Mouse (Mus musculus): ENCODE measurements at regions not wholly inside any gene's neighbourhood (a gene's known extent, or its start where the extent isn't known, plus 50 kb on each side); places are given as distances from the start of the nearest gene placed in this dataset.

DNA sequence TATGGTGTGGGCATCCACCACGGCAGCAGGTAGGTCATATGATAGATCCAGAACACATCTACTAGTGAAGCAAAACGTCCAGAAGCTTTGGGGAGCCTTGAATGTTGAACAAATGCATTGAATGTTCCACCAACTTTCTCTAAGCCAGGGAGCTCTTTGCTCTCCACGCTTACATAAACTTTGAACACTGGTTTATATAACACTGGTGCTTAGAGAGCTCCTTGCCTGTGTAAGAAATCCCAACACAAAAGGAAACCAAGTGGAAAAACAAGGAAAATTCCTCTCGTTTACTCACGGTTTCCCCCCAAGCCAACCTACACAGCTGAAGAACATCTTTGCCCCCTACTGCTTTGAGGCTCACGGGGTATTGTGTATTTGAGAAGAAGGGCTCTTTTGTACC lies 299.2 kb upstream of the Ubash3b start:
- no peak overlapping the region for H3K27ac ChIP-seq
- no peak overlapping the region for H3K4me2 ChIP-seq
- no peaks in the 10 kb centered on the region; the same call in none of the 2 replicates for H3K4me1 ChIP-seq (replicated peaks)
- H3K9ac ChIP-seq (replicated peaks), result no peak overlapping the region
- H3K36me3 ChIP-seq, result no peaks in the 10 kb centered on the region
- no peak for ATAC-seq (ENCODE audit: insufficient number of reproducible peaks, insufficient read depth, low FRiP score, low TSS enrichment, low read depth)
- no peaks in the 10 kb centered on the region for H3K27me3 ChIP-seq
- no peaks in the 10 kb centered on the region for H3K9me3 ChIP-seq
- H3K4me3 ChIP-seq (replicated peaks), result no peak overlapping the region
- 85% methylated on average over 6 of the region's 6 CpGs for WGBS

DNA sequence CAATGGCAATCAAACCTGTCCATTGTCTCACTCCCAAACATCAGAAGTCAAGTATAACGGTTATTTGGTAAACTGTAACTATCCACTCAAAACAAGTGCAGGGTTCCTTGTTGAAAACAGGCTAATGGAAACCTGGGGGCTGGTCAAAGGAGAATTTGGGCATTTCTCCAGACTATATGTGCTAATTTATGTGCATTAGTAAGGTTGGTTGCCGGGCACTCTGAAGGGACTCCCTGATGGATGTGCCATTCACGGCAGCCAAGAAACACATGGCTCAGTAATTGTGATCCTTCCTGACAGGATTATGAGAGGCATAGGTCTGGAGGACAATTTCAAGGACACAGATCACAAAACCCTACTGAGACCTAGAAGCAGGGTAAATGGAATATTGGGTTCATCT lies 295.5 kb upstream of the Ubash3b start:
- 76% methylated on average over 3 of the region's 3 CpGs for WGBS
- no peak for ATAC-seq (ENCODE audit: insufficient number of reproducible peaks, insufficient read depth, low FRiP score, low TSS enrichment, low read depth)

DNA sequence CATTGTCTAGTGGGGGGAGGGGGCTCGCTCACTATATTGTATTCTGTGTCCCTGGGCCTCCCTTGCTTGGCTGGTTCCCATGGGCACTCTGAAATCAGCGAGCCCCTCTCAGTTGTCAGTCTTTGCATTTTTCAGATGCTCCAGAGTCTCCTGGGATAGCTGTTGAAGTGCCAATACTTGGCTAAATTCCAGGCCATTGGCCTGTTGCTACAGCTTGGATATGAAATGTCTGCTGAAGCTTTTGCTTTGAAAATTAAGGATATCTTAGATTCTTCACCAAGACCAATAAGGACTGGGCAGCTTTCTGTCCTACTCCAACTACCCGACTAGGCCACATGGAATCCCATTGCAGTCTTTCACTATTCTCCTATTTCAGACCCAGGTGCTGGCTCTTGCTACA lies 290.2 kb upstream of the Ubash3b start:
- Histone ChIP-seq H3K9ac (replicated peaks) (no peak overlapping the region), H3K36me3 (no peaks in the 10 kb centered on the region), H3K4me3 (replicated peaks) (no peak overlapping the region), H3K4me1 (replicated peaks) (peaks cover 35% of the 10 kb centered on the region), H3K27ac (0 out of 2 replicates have a peak overlapping the region, but pooled peaks have one; percentile 29), H3K27me3 (no peaks in the 10 kb centered on the region), H3K9me3 (no peaks in the 10 kb centered on the region), H3K4me2 (no peak overlapping the region)
- 85% methylated on average over 3 of the region's 3 CpGs for WGBS
- no peak for ATAC-seq (ENCODE audit: insufficient number of reproducible peaks, insufficient read depth, low FRiP score, low TSS enrichment, low read depth)

More for the DNA sequence above, 295.5 kb upstream of the Ubash3b start:
- H3K9ac ChIP-seq (replicated peaks), result no peak overlapping the region
- H3K4me1 ChIP-seq (replicated peaks), result peaks cover under 1% of the 10 kb centered on the region
- H3K9me3 ChIP-seq, result no peaks in the 10 kb centered on the region
- H3K36me3 ChIP-seq, result no peaks in the 10 kb centered on the region
- no peaks in the 10 kb centered on the region for H3K27me3 ChIP-seq
- no peak overlapping the region for H3K27ac ChIP-seq
- no peak overlapping the region for H3K4me3 ChIP-seq (replicated peaks)
- H3K4me2 ChIP-seq, result no peak overlapping the region

DNA sequence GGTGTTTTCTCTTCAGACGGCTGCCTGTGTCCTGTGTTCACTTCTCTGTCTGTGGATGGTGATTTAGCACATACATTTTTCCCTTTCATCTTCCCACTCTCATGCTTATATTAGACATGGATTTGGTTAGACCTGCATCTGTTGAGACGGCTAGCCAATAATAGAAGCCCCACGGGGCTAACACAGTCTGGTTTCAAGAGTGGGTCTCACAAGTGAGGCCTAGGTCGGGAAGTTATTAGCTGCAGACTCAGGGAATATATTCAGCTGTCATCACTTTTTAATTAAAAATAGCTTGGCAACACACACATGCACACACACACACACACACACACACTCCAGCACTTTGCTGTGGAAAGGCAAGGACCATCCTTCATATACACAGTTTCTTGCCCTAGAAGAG lies 287.7 kb upstream of the Ubash3b start:
- ATAC-seq (ENCODE audit: insufficient number of reproducible peaks, insufficient read depth, low FRiP score, low TSS enrichment, low read depth), result peak; percentile 57; the same call in 1 of the 2 replicates

DNA sequence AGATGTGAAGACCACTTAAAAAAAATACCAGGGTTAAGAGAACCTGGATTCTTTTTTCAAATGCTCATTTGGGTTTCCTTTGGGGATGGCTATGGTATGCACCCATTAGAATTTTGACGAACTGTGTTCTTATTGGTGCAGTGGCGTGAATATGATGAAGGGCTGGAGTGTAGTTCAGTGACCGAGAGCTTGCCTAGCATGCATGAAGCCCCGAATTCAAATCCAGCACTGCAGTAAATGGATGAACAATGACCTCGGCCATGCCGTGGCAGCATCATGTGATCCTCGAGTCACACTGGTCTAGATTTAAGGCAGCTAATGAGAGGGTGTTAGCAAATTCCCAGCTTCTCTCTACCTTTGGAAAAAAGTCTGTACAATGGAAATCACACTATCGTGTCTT lies 286.4 kb upstream of the Ubash3b start:
- H3K4me3 ChIP-seq (replicated peaks), result no peak overlapping the region
- H3K9ac ChIP-seq (replicated peaks), result no peak overlapping the region
- H3K36me3 ChIP-seq, result no peaks in the 10 kb centered on the region
- WGBS, result 75% methylated on average over 8 of the region's 8 CpGs
- peaks cover 41% of the 10 kb centered on the region for H3K4me1 ChIP-seq (replicated peaks)
- no peak for ATAC-seq (ENCODE audit: insufficient number of reproducible peaks, insufficient read depth, low FRiP score, low TSS enrichment, low read depth)
- H3K27ac ChIP-seq, result peak overlapping the region; percentile 93
- H3K9me3 ChIP-seq, result no peaks in the 10 kb centered on the region
- H3K4me2 ChIP-seq, result no peak overlapping the region
- H3K27me3 ChIP-seq, result no peaks in the 10 kb centered on the region

More for the DNA sequence above, 287.7 kb upstream of the Ubash3b start:
- Histone ChIP-seq H3K9ac (replicated peaks) (no peak overlapping the region), H3K4me2 (no peak overlapping the region), H3K4me1 (replicated peaks) (peaks cover 41% of the 10 kb centered on the region), H3K9me3 (no peaks in the 10 kb centered on the region), H3K27me3 (no peaks in the 10 kb centered on the region), H3K4me3 (replicated peaks) (no peak overlapping the region), H3K27ac (peak overlapping the region; percentile 93), H3K36me3 (no peaks in the 10 kb centered on the region)
- 32% methylated on average over 4 of the region's 4 CpGs for WGBS

DNA sequence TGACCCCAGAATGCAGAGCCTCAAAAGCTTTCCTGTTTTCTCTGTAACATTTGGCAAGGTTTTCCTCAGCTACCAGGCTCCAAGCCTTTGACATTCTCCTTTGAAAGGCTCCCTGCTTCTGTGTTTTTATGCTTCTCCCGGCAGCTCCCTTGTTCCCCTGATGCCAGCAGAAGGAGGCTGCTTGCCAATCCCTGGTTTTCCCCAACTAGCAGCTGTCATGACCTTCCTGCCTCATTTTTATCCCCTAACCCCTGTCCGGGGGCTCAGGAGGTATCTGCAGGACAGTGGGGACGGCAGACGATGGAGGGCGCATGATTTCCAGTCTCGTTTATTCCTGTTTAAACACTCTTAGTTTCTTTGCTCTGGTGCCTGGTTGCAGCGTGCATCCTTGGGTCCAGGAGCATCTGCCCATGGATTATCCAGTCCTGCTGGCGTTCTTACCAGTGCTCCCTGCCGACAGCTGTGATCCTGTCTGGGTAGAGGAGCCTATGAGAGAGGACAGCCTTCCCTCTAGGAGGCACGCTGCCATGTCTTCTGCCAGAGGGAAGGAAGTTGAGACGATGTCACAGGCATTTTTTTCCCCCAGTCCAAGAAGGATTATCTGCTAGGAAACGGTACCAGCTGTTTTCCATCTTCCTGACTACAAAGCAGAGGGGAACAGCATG lies 285.8 kb upstream of the Ubash3b start:
- peak overlapping the region; percentile 93 for H3K27ac ChIP-seq
- peak overlapping the region; percentile 19; the same call in 1 of the 2 replicates for H3K9ac ChIP-seq (replicated peaks)
- H3K27me3 ChIP-seq, result no peaks in the 10 kb centered on the region
- H3K4me1 ChIP-seq (replicated peaks), result peaks cover 41% of the 10 kb centered on the region
- no peak for ATAC-seq (ENCODE audit: insufficient number of reproducible peaks, insufficient read depth, low FRiP score, low TSS enrichment, low read depth)
- peak overlapping the region; percentile 35 for H3K4me2 ChIP-seq
- no peak overlapping the region for H3K4me3 ChIP-seq (replicated peaks)
- WGBS, result 14% methylated on average over 12 of the region's 12 CpGs
- H3K9me3 ChIP-seq, result no peaks in the 10 kb centered on the region
- H3K36me3 ChIP-seq, result no peaks in the 10 kb centered on the region

DNA sequence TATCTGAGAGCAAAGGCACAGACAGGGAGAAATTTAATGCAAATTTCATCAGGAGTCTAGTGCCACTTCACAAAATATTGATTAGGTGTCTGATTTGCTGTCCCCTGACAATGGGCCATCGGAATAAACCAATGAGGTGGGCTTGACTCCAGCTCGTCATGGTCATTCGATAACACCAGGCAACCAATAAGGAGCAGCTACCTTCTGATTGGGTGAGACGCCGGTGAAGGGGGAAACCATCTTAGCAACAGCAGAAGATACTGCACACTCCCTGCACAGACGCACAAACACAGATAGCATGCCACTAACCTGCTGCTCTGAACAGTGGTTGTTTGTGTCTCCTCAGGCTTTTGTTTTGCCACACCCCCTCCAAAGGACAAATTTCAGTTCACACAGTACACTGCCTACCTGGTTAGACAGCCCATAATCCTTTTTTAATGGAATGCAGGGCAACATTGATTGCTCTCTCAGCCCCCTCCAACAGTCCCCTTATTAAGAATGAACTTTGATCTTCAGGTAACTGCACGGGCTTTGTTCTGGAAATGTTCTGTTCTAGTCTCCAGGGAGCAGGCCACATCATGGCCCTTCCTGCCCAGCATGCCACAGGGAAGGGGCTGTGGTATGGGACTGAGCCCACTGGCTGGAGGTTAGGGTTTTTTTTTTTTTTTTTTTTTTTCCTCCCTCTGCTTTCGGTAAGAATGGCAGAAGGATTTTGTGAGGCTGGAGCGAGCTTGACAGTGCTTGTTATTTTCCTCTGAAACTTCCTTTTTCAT lies 285.1 kb upstream of the Ubash3b start:
- H3K27me3 ChIP-seq, result no peaks in the 10 kb centered on the region
- H3K27ac ChIP-seq, result peak overlapping the region; percentile 93
- H3K4me3 ChIP-seq (replicated peaks), result no peak overlapping the region
- no peaks in the 10 kb centered on the region for H3K36me3 ChIP-seq
- peaks cover 36% of the 10 kb centered on the region for H3K4me1 ChIP-seq (replicated peaks)
- H3K9ac ChIP-seq (replicated peaks), result no peak overlapping the region
- WGBS, result 49% methylated on average over 9 of the region's 9 CpGs
- no peaks in the 10 kb centered on the region for H3K9me3 ChIP-seq
- ATAC-seq (ENCODE audit: insufficient number of reproducible peaks, insufficient read depth, low FRiP score, low TSS enrichment, low read depth), result peak; percentile 72; the same call in 1 of the 2 replicates
- H3K4me2 ChIP-seq, result no peak overlapping the region

DNA sequence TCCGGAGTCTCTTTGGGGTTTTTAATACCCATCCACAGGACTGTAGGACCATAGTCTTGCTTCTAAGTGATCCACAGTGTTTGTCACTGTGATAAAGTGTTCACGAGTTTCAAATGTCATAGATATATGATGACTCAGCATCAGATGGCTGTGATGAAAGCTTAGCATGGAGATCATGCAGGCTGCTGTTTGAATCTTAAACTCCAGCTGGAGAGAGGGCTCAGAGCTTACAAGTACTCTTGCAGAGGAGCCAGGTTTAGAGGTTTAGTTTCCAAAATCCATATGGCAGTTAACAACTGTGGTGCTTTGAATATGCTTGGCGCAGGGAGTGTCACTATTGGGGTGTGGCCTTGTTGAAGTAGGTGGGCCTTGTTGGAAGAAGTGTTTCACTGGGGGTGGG lies 280.9 kb upstream of the Ubash3b start:
- Histone ChIP-seq H3K4me1 (replicated peaks) (peaks cover 12% of the 10 kb centered on the region), H3K36me3 (0 out of 2 replicates have a peak, but pooled peaks cover 4% of the 10 kb centered on the region), H3K9me3 (peaks cover 22% of the 10 kb centered on the region), H3K4me2 (no peak overlapping the region), H3K27me3 (no peaks in the 10 kb centered on the region), H3K27ac (no peak overlapping the region), H3K9ac (replicated peaks) (no peak overlapping the region), H3K4me3 (replicated peaks) (no peak overlapping the region)
- ATAC-seq (ENCODE audit: insufficient number of reproducible peaks, insufficient read depth, low FRiP score, low TSS enrichment, low read depth), result no peak
- 91% methylated on average over 3 of the region's 3 CpGs for WGBS

DNA sequence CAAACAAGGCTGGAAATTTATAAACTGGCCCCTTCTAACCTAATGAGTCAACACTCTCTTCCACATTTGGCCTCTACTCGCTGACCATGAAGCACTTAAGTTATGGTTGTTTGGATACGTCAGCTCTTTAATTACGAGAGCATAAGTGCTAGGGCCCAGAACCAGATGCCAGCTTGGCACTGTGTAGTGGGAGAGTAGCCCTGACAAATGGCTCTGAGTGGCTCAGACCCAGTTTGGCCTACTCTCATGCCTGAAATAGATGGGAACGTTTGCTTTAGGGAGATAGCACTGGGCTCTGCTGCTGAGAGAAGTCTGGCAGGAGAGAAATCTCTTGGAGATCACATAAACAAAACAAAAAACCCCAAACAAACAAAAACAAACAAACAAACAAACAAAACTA lies 278.5 kb upstream of the Ubash3b start:
- Histone ChIP-seq H3K27ac (no peak overlapping the region), H3K4me3 (replicated peaks) (no peak overlapping the region), H3K9ac (replicated peaks) (no peak overlapping the region), H3K4me2 (no peak overlapping the region), H3K36me3 (0 out of 2 replicates have a peak, but pooled peaks cover 4% of the 10 kb centered on the region), H3K9me3 (peaks cover 25% of the 10 kb centered on the region), H3K27me3 (no peaks in the 10 kb centered on the region), H3K4me1 (replicated peaks) (no peaks in the 10 kb centered on the region)
- ATAC-seq (ENCODE audit: insufficient number of reproducible peaks, insufficient read depth, low FRiP score, low TSS enrichment, low read depth), result no peak
- WGBS, result 78% methylated on average over 4 of the region's 4 CpGs

DNA sequence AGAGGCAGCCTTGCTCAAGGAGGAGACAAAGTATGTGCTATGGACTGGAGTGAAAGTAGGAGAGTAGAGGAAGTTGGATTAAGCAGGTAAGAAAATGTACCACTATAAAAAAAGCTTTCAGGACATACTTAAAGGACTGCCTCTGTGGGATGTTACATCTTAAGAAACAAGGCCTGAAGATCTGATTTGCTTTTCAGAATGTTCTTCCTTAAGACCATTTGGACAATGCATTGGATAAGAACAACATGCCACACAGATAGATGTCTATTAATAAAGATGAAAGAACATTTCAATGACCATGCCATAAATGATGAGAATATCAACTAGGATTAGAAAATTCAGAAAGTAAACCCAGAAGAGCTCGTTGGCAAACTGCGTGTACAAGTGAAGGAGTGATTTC lies 276.6 kb upstream of the Ubash3b start:
- 91% methylated on average over 2 of the region's 2 CpGs for WGBS
- H3K27me3 ChIP-seq, result no peaks in the 10 kb centered on the region
- peaks cover 25% of the 10 kb centered on the region for H3K9me3 ChIP-seq
- H3K36me3 ChIP-seq, result 0 out of 2 replicates have a peak, but pooled peaks cover 4% of the 10 kb centered on the region
- no peak overlapping the region for H3K4me3 ChIP-seq (replicated peaks)
- H3K27ac ChIP-seq, result no peak overlapping the region
- no peak overlapping the region for H3K4me2 ChIP-seq
- no peaks in the 10 kb centered on the region for H3K4me1 ChIP-seq (replicated peaks)
- H3K9ac ChIP-seq (replicated peaks), result no peak overlapping the region
- ATAC-seq (ENCODE audit: insufficient number of reproducible peaks, insufficient read depth, low FRiP score, low TSS enrichment, low read depth), result no peak

DNA sequence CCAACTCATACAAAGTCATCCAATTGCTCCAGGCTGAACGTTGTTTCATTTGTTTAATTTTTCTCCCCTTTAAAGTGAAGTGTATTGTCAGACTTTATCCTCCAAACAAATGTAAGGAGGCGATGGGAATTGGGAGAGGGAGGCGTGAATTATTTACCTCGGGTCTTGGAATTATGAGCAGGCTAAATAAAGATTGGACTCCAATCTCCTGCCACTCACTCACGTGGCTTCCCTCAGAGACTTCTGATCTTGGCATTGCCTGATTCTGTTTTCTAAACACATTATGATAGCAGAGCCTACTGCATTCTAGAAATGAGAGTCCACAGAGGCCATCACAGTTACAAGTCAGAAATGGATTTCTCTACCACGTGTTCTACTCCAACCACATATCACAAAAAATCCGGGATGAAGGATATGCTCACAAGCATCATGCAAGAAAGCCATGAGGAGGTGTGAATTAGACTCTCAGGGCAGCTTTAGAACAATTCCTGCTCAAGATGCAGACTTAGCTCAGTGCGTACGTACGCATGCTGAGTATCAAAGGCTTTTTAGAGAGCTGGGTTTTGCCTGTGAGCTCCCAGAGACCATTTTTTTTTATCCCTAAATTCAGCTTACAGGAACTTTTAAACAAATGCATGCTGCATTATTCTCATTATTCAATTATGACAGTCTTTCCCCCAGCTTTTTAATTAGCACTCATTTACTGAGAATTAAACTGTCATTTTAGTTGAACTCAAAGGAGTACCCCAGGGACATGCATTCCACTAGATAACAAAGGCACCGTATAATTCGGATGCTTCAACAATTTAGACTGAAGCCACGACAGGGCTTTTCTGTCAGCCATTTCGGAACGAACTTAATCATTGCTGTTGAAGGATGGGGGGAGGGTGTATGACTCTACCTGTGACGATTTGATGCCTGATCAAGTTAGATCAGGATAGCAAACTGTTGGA lies 269.2 kb upstream of the Ubash3b start:
- no peak overlapping the region for H3K27ac ChIP-seq
- no peaks in the 10 kb centered on the region for H3K27me3 ChIP-seq
- no peaks in the 10 kb centered on the region for H3K4me1 ChIP-seq (replicated peaks)
- H3K9me3 ChIP-seq, result no peaks in the 10 kb centered on the region
- ATAC-seq (ENCODE audit: insufficient number of reproducible peaks, insufficient read depth, low FRiP score, low TSS enrichment, low read depth), result no peak
- 79% methylated on average over 16 of the region's 16 CpGs for WGBS
- H3K36me3 ChIP-seq, result no peaks in the 10 kb centered on the region
- H3K4me2 ChIP-seq, result no peak overlapping the region
- H3K4me3 ChIP-seq (replicated peaks), result no peak overlapping the region
- no peak overlapping the region for H3K9ac ChIP-seq (replicated peaks)
